Mouse (Mus musculus) limb, embryonic 10.5 days (tissue): ENCODE data around the gene Zfp984. TPM values are rescaled to one million over a fixed set of nuclear protein-coding genes. Genes with fewer than 3 reads are reported as not detected.
A peak's percentile ranks its signal among the peaks of the same experiment; 100 is the strongest.
"Not testable (repeated sequence)": the region's sequence is repeated elsewhere in the genome, so short reads cannot be mapped to it uniquely, and the experiment has no call there.

ENCODE experiments used
- DNase-seq: peaks from one replicate; pipeline ENCODE4 v3.0.0-alpha.2; 2017; ENCODE audit warnings: low spot score
- H3K27ac ChIP-seq: fragments of 300-500 bp; sonication (generic); 2 replicates; pipeline ENCODE4 v1.5.1; 2016; ENCODE audit warnings: mild to moderate bottlenecking
- H3K27me3 ChIP-seq: fragments of 300-500 bp; sonication (generic); 2 replicates; pipeline ENCODE4 v1.6.1; 2016; ENCODE audit warnings: low read depth, mild to moderate bottlenecking; ENCODE audit not compliant: poor library complexity, severe bottlenecking
- H3K36me3 ChIP-seq: fragments of 300-500 bp; sonication (generic); 2 replicates; pipeline ENCODE4 v1.6.1; 2016; ENCODE audit warnings: mild to moderate bottlenecking, moderate library complexity
- H3K4me1 ChIP-seq: fragments of 300-500 bp; sonication (generic); 2 replicates; pipeline ENCODE4 v1.6.1; 2016
- H3K4me3 ChIP-seq: fragments of 300-500 bp; sonication (generic); 2 replicates; pipeline ENCODE4 v1.5.1; 2016; ENCODE audit warnings: mild to moderate bottlenecking, moderate library complexity
- H3K9me3 ChIP-seq: fragments of 300-500 bp; sonication (generic); replicated peaks from 2 replicates; pipeline ENCODE4 v1.6.1; 2016; ENCODE audit warnings: mild to moderate bottlenecking
- WGBS: fragments of 180-500 bp; shearing (Covaris S2); methylation state at CpG from one replicate; pipeline ENCODE4 v1.1.7; 2016; 5-methylcytosine and 5-hydroxymethylcytosine counted together
- polyA plus RNA-seq: library from polyadenylated mRNA; unstranded; fragments of >200 nt; fragmentation: Nextera tagmentation; extraction: Ambion mirVana; gene quantifications from 2 replicates; pipeline ENCODE4 v1.2.1, GENCODE M21; 2016

The Zfp984 gene
- polyA plus RNA-seq, 1 experiment from 2014 or later, result 9.0 TPM

DNA sequence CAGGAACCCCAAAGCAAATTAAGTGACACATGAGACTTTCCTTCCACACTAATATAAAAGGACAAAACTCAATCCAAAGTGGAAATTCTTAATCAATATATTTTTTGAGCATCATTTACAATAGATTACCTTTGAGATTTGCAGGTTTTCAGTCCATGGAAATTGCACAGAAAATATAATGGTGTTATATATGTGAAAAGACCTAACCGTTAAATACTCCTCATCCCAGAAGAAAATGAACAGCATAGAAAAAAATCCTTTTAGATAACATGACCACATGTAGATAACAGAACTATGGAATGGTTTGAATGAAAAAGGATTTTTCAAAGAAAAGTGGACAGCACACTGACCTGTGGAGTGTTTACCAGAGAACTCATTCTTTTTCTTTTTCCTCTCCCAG, 14.3 kb downstream of the Zfp984 start:
- not testable (repeated sequence) for H3K27ac ChIP-seq, DNase-seq, H3K4me3 ChIP-seq, H3K27me3 ChIP-seq, H3K9me3 ChIP-seq, H3K4me1 ChIP-seq
- peaks cover 23% of the 10 kb centered on the region for H3K36me3 ChIP-seq
- WGBS, result 97% methylated on average over 1 of the region's 1 CpGs

DNA sequence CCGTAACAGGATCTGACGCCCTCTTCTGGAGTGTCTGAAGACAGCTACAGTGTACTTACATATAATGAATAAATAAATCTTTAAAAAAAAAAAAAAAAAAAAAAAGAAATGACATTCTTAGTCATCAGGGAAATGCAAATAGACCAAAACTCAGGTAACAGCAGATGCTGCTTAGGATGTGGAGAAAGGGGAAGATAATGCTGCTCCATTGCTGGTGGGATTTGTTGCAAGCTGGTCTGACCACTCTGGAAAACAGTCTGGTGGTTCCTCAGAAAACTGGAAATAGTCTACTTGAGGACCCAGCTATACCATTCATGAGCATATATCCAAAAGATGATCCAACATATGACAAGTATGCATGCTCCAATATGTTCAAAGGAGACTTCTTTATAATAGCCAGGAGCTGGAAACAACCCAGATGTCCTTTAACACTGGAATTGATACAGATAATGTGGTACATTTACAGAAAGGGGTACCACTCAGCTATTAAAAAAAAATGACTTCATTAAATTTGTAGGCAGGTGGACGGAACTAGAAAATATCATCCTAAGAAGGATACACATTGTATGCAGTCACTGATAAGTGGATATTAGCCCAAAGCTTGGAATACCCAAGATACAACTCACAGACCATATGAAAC, 15.4 kb downstream of the Zfp984 start:
- 97% methylated on average over 2 of the region's 3 CpGs for whole genome bisulfite sequencing
- H3K4me1 ChIP-seq, H3K4me3 ChIP-seq, H3K27ac ChIP-seq, H3K27me3 ChIP-seq, H3K9me3 ChIP-seq, DNase-seq: not testable (repeated sequence)
- H3K36me3 ChIP-seq, result peaks cover 23% of the 10 kb centered on the region

DNA sequence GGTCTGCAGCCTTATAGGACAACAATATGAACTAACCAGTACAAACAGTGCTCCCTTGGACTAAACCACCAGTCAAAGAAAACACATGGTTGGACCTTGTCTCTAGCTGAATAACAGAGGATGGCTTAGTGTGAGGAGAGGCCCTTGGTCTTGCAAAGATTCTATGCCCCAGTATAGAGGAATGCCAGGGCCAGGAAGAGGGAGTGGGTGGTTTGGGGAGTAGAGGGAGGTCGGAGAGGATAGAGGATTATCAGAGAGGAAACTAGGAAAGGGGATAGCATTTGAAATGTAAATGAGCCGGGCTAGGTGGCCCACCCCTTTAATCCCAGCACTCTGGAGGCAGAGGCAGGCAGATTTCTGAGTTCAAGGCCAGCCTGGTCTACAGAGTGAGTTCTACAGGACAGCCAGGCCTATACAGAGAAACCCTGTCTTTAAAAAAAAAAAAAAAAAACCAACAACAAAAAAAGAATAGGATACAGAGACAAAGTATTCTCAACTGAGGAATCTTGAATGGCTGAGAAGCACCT, 16.1 kb downstream of the Zfp984 start:
- H3K27me3 ChIP-seq, DNase-seq, H3K27ac ChIP-seq, H3K4me3 ChIP-seq, H3K9me3 ChIP-seq, H3K4me1 ChIP-seq: not testable (repeated sequence)
- peaks cover 23% of the 10 kb centered on the region for H3K36me3 ChIP-seq
- WGBS, result 70% methylated on average over 2 of the region's 2 CpGs

DNA sequence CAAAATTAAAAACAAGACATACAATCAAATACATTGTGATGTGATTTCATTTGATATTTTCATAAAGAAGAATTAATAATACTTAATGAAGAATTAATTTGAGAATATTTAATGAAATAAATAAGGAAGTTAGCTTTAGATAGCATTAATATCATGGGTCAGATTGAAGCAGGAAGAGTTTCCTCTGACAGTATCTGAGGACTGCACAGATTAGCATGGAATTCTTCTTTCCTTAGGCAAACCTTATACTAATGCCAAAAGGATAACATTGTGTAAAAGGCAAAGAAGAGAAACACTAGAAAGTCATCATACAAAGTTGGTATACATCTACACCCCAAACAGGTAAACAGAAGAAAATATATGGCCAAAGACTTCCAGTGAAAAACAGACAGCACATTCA, 17.9 kb downstream of the Zfp984 start:
- not testable (repeated sequence) for DNase-seq, H3K9me3 ChIP-seq, H3K27me3 ChIP-seq, H3K4me1 ChIP-seq, H3K27ac ChIP-seq, H3K4me3 ChIP-seq
- peaks cover 25% of the 10 kb centered on the region for H3K36me3 ChIP-seq

DNA sequence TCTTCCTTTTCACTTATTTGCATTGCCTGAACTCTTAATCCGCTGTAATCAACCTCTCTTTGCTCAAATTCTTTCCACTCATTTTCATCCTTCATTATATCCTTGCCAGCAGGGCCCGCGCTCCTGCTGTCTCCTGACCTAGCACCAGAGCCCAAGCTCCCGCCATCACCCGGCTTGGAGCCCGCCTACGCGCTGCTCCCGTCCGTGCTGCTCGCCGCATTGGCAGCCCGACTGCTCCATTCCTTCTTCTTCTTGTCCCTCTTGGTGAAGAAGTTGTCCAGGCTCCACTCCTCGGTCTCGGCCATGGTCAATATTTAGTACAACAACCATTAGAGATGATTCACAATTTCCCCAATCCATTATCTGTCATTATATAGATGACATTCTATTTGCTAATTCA, 63.3 kb downstream of the Zfp984 start:
- H3K36me3 ChIP-seq, H3K4me1 ChIP-seq, H3K27ac ChIP-seq, DNase-seq, H3K4me3 ChIP-seq, H3K27me3 ChIP-seq, H3K9me3 ChIP-seq: not testable (repeated sequence)
- 95% methylated on average over 14 of the region's 15 CpGs for WGBS

DNA sequence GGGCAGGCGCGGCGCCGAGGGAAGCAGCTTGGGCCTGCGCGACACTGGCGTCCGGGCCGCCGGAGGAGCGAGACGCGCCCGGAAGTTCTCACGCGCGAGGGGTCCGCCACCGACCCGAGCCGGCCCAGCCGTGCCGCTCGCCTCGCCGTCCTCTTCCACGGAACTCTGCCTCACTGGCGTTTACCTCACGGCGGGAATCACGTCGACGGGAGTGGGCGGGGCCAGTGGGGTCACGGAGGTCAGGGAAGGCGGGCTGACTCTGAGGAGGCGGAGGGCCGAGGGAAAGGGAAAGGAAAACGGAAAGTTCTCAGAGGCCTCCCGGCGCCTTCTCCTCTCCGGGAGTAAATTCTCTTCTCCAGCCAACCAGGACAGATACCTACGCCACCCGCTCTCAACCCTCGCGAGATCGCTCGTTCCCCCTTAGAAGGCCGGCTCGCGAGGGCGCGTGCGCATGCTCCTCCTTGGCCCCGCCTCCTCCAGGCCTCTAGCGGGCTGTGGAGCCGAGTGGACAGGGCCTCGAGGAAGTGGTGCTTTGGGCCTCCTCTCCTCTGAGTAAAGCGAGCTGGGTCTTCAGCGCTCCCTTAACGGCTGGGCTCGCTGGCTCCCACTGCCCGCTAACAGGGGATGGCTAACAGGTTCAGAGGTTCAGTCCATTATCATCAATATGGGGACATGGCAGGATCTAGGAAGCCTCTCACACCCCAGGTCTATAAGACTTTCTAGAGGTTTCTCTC, 70.8 kb downstream of the Zfp984 start:
- H3K36me3 ChIP-seq, H3K27me3 ChIP-seq, H3K4me1 ChIP-seq, H3K27ac ChIP-seq, H3K9me3 ChIP-seq: not testable (repeated sequence)
- WGBS, result 28% methylated on average over 63 of the region's 63 CpGs
- H3K4me3 ChIP-seq, result peak overlapping the region; percentile 48
- DNase-seq, result peak; percentile 58

Other genes starting within 250 kb of the Zfp984 start
- gene Zfp979, start 167.3 kb downstream of the Zfp984 start, polyA plus RNA-seq, result 3.3 and 3.7 TPM in 2 replicates
- not detected in 2 replicates for gene Zfp534, start 107.2 kb downstream of the Zfp984 start, polyA plus RNA-seq
- gene Zfp933, start 38.6 kb upstream of the Zfp984 start, polyA plus RNA-seq, result 5.2 and 5.4 TPM in 2 replicates
- gene Miip, start 59.0 kb upstream of the Zfp984 start, polyA plus RNA-seq, result 57.4 and 64.2 TPM in 2 replicates
- gene Fv1, start 59.2 kb upstream of the Zfp984 start, polyA plus RNA-seq, result 13.5 and 13.7 TPM in 2 replicates
- gene Mfn2, start 94.9 kb upstream of the Zfp984 start, polyA plus RNA-seq, result 29.7 and 31.5 TPM in 2 replicates
- 29.1 and 31.5 TPM in 2 replicates for gene Plod1, start 127.0 kb upstream of the Zfp984 start, polyA plus RNA-seq
- 13.3 and 13.5 TPM in 2 replicates for gene 2510039O18Rik, start 131.1 kb upstream of the Zfp984 start, polyA plus RNA-seq
- not detected in 2 replicates for gene Nppb, start 176.0 kb upstream of the Zfp984 start, polyA plus RNA-seq
- gene Nppa, start 190.9 kb upstream of the Zfp984 start, polyA plus RNA-seq, result 2.2 and 7.7 TPM in 2 replicates
- 6.3 and 9.1 TPM in 2 replicates for gene Clcn6, start 229.0 kb upstream of the Zfp984 start, polyA plus RNA-seq
- gene Mthfr, start 229.3 kb upstream of the Zfp984 start, polyA plus RNA-seq, result 23.3 and 25.8 TPM in 2 replicates